Mouse (Mus musculus) mature B cell (primary cell): ENCODE data around the gene Slc13a4.

Source experiments
- in situ Hi-C: fragments of 300-500 bp; cut with MboI; formaldehyde crosslinking; loops from 2 replicates; pipeline ENCODE4 v1.14.3; 2019

The Slc13a4 gene

DNA sequence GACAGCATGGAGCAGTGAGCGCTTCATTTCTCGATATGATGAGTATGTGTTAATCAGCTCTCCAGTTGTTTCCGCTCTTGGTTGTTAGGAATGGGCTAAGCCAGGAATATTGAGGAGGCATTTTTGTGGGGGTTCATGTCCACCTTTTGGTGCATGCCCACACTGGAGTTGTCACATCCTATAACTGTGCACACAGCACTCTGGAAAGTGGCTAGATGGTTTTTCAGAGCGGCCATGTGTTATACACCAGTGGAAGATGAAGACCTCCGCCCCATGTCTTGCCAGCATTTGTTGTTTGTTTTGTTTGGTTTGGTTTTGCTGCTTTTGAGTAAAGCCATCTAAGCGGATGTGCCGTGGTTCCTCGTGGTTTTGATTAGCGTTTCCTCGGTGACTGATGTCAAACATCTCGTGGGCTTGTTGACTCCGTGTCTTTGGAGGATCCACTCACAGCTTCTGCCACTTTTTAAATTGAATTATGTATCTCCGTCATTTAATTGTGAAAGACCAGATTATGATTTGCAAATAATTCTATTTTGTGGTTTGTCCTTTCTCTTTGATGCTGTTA is 50.2 kb downstream of the Slc13a4 start:
- in situ Hi-C loops = loop anchor here (25.0 kb wide), 1 partner anchor 305 kb away; no protein-coding TSS in a partner anchor

DNA sequence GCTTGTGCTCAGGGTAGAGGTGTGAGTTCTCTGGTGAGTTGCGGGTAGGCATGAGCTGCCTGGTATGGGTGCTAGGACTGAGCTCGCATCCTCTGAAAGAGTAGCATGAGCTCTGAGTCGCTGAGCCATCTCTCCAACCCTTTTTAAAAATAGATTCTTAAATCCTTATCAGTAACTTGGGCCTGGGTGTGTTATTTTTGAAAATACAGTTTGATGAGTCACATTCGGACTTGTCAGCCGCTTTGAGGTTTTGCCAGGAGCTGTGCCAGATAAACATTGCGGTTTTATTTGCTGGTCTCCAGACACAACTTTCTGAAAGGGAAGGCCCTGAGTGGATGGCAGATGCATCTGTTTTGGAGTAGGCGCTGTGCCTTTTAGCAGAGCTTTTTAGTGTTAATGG is 51.2 kb downstream of the Slc13a4 start:
- in situ Hi-C loops = loop anchor here (25.0 kb wide), 1 partner anchor 306 kb away; no protein-coding TSS in a partner anchor

DNA sequence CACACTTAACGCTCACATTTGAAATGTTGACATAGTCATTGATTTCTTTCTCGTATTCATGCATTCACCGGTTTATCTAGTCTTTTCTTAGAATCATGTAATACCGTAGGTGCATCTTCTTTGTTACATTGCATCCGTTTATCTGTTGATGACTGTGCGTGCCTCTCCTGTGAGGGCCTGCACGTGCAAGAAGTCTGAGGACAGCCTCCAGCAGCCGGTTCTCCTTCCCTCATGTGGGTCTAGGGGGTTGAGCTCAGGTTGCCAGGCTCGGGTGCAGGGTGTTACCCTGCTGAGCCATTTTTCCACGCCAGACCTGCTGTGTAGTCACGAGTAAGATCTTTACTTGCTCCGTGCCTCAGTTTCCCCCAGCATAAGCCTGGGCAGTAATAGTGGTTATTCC is 52.9 kb downstream of the Slc13a4 start:
- in situ Hi-C loops = loop anchor here (25.0 kb wide), 1 partner anchor 307 kb away; no protein-coding TSS in a partner anchor

DNA sequence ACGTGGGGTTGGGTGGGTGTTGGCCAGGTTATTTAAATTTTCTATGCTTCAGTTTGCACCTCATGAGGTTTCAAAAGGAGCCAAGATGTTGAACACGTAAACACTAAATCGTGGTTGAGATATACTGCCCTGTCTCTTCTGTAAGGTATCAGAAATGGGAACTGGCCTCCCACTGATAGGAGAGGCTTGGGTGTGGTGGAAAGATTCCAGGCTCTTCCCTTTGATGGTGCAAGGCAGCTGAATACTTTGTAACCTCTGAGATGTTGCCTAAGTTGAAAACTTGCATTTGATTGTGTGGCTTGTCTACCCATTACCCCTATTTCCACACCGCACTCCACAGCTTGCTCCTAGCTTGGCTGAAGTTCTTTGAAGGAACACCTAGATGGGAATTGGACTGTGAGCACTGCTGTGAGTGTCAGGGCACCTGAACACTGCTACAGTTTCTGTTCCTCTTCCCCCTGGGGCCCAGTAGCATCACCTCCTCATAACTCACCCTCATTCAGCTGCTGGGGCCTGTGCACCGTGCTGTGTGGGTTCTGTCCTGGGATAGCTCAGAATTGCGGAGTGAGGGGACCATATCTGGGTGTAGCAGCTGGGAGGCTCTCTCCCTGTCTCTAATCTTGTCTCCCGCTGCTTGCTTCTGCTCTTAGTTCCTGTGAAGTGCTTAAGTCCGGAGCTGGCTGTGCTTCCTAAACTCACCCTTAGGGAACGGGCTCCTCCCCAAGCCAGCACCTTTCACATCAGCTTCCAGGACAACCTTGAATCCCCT is 53.6 kb downstream of the Slc13a4 start:
- in situ Hi-C loops = loop anchor here (25.0 kb wide), 1 partner anchor 308 kb away; no protein-coding TSS in a partner anchor

DNA sequence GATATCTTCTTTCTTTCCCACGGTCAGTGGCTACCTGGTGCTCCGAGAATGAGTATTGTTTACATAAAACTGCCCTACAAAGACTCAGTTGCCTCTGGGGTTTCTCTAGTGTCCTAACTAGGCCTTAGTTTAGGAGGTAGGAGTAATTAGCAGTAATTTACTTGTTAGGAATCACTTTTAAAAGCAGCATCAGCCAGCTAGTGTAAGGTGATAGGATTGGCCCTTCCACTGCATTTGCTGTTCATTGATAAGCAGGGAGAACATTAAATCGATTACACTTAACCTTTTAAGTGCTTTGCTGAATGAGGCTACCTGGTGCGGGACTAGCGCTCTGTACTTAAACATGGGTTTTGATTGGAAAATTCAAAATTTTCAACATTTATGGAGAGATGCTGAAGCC is 54.5 kb downstream of the Slc13a4 start:
- in situ Hi-C loops = loop anchor here (25.0 kb wide), 1 partner anchor 309 kb away; no protein-coding TSS in a partner anchor

DNA sequence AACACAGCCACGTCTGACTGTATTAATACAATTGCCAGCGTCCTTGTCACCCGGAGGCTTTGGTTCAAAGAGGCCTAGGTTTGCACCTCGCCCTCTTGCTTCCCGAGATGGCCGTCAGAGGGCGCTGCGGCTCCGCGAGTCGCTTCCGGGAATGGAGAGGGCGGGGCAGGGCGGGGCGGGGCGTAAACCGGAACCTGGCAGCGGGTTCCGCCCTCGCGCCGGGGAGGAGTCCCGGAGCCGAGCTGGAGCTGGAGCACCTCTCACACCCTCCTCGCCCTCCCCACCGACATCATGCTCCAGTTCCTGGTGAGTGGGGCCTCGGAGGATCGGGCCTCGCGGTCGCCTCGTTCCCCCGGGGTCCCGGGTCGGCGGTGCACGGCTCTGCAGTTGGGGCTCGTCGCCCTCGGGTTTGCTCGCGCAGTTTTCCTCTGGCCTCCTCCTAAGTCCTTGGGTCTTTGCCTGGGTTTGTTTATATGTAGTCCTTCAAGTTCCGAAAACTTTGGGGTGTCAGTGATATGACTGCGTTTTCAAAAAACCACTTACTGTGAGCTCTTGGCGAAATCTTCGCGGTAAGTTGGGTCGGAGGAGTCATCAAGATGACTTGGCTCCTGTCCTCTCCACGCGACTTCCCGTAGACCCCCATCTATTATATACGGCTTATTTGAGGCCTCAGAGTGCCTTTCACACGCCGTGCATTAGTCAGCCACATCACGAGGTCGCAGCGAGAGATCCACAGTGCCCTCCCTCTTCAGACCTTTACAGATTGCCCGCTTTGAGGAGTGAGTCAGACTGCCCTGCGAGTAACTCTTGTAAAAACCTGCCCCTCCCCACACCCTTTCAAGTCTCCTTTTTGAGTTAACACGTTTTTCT is 55.2 kb downstream of the Slc13a4 start:
- in situ Hi-C loops = loop anchor here (25.0 kb wide), 1 partner anchor 310 kb away; no protein-coding TSS in a partner anchor

DNA sequence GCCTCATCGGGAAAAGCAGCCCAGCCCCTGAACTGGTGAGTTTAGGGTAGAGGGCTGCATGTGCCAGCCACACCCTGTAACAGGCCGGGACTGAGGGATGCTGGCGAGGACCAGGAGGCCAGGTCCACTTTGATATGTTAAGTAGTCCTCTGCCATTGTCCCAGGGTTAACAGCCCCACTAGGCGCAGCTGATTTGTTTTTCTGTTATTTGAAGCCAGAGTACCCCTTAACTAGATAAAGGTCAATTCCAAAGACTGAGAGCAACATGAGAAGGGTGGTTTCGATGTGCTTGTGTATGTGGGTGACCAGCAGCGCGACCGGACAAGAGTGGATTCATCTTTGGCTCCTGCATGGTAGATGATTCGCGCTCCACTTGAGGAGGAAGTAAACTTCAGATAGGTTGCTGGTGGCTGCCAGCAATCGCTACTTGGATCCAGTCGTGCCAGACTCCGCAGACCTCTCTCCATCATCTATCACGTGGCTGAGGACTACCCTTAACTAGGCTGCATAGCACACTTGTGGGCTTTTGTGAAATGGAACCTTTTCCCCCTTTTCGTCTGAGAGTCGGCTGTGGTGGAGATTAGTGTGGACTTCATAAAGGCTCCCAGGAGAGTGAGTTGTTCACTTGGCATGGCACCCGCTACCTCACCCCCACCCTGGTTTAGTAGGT is 56.0 kb downstream of the Slc13a4 start:
- in situ Hi-C loops = loop anchor here (25.0 kb wide), 1 partner anchor 310 kb away; no protein-coding TSS in a partner anchor

DNA sequence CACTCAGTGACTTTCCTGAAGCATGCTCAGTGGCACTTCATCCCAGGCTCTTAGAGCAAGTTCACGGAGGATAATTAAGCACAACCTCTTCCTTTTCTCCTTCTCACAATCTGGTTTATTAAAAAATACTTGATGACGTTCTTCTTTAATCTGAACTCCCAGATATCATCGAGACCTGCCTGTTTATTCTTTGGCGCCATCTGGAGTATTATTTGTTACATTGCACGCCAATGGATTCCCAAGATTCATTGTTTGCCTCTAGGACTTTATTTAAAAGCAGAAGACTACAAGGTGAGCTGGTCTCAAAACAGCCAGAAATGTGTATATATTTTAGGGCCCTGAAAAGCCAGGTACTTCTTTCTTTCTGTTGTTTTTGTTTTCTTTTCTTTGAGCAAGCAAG is 62.8 kb downstream of the Slc13a4 start:
- in situ Hi-C loops = no loop called here

DNA sequence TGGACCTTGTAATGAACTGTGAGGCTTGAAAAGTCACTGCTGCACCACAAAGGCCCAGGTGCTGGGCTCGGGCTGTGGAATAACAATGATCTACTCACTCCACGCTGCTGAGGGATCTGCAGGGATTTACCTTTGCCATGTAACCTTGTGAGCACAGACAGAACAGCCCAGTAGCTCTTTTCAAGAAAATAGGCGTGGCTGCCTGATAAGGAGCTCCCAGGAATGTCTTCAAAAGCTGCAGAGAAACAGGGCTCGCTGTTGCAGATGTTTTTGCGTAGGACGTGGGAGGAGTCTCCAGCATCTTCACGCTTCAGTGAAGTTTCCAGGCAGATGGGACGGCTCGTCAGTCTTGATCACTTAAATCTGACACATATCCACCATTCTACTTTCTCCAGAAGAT is 63.9 kb downstream of the Slc13a4 start:
- in situ Hi-C loops = no loop called here

DNA sequence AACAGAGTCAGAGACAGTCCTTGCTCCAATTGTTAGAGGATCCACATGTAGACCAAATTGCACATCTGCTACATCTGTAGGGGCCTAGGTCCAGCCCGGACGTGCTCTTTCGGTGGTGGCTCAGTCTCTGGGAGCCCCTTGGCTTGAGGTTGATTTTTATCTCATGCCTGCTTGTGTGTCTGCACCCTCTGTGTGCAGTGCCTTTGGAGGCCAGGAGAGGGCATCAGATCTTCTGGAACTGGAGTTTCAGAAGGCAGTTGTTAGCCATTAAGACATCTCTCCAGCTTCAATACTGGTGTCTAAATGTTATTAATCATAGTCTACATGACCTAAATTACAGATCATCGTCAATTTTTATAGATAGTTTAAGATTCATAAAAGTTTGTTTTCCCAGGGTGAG is 64.7 kb downstream of the Slc13a4 start:
- in situ Hi-C loops = no loop called here

DNA sequence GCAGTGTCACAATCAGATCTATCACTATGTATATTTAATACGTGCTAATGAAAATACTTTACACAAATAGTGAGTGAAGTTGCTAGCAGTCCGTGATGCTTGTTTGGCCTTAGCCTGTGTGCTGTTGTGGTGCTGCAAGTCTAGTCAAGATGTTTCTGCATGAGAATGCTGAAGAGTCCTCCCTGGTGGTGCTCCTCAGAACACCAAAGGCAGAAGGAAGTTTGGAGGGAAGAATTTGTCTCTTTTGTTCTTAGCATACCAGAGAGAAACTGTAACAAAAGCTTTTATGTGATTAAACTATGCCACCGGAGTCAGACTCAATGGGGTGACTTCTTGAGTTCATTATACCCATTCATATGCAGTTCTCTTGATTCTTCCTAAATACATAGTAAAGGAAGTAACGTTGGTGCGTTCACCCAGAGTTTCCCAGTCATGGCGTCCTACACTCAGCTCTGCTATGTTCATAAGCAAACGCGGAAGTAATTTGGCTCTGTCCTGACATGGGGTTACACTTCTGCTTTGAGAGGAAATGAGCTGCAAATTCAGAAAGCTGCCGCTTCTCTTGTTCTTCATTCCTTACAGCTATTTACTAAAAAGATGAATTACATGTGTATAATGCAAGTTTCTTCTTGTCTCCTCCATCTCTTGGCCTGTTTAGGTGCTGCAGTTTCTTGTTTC is 71.7 kb downstream of the Slc13a4 start:
- in situ Hi-C loops = no loop called here

DNA sequence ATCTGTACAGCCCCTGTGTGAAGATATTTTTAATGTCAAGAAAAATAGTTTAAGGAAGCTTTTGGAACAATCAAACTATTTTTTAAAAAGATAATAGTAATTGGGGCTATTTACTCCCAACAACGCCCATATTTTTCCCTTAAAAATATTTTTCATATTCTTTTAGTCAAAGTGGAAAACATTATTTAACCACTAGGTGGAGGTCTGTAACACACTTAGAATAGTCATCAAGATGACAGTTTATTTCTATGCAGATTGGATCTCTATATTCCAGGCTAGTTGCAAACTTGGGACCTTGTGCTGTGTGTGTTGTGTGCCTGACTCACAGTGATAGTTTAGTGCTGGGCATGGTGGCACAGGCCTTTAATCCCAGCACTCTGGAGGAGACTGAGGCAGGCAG is 78.5 kb downstream of the Slc13a4 start:
- in situ Hi-C loops = no loop called here

DNA sequence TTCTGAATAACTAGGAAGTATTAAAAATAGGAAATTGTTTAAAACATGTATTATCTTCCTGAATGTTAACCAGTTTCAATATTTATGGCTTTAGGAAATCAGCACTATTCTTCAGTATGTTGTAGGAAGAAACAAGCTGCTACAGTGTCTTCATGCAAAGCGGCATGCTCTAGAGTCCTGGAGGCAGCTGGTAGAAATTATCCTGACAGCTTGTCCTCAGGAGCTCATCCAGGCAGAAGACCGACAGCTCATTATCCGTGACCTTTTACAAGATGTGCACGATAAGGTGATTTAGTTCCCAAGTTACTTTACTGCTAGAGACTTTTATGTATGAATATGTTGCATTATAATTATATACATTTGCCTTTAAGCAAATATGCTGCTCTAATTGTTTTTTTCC is 82.2 kb downstream of the Slc13a4 start:
- in situ Hi-C loops = no loop called here
